Mouse (Mus musculus) midbrain, postnatal 0 days (tissue): ENCODE results near the gene Prkcg. TPM values are rescaled to one million over a fixed set of nuclear protein-coding genes. Genes with fewer than 3 reads are reported as not detected.
A peak's percentile ranks its signal among the peaks of the same experiment; 100 is the strongest.

ENCODE experiments used
- ATAC-seq: fragments of 200-750 bp; cut with Nextera tagmentation; 2 replicates; pipeline ENCODE4 v1.8.0; 2017; ENCODE audit warnings: moderate number of reproducible peaks, mild to moderate bottlenecking, moderate TSS enrichment, moderate library complexity; ENCODE audit not compliant: low FRiP score
- DNase-seq: peaks from one replicate; pipeline ENCODE4 v3.0.0-alpha.2; 2015; ENCODE audit warnings: low spot score
- H3K27ac ChIP-seq: fragments of 300-500 bp; sonication (generic); 2 replicates; pipeline ENCODE4 v1.5.1; 2014; ENCODE audit warnings: low read depth, mild to moderate bottlenecking, low read length, mixed read lengths
- H3K27me3 ChIP-seq: fragments of 300-500 bp; sonication (generic); 2 replicates; pipeline ENCODE4 v1.6.1; 2014; ENCODE audit warnings: low read length, control low read depth, mixed read lengths; ENCODE audit not compliant: insufficient read depth
- H3K36me3 ChIP-seq: fragments of 300-500 bp; sonication (generic); 2 replicates; pipeline ENCODE4 v1.6.1; 2014; ENCODE audit warnings: low read length, control low read depth, mixed read lengths; ENCODE audit not compliant: insufficient read depth
- H3K4me1 ChIP-seq: fragments of 300-500 bp; sonication (generic); 2 replicates; pipeline ENCODE4 v1.6.1; 2014; ENCODE audit warnings: mild to moderate bottlenecking, control low read depth, antibody characterized with exemption, low read length, mixed read lengths; ENCODE audit not compliant: insufficient read depth
- H3K4me2 ChIP-seq: fragments of 300-500 bp; sonication (generic); 2 replicates; pipeline ENCODE4 v1.6.1; 2014; ENCODE audit warnings: low read depth, mild to moderate bottlenecking, low read length, mixed read lengths; ENCODE audit not compliant: poor library complexity, severe bottlenecking
- H3K4me3 ChIP-seq: fragments of 300-500 bp; sonication (generic); 2 replicates; pipeline ENCODE4 v1.5.1; 2014; ENCODE audit warnings: low read depth, mild to moderate bottlenecking, low read length, moderate library complexity
- H3K9ac ChIP-seq: fragments of 300-500 bp; sonication (generic); replicated peaks from 2 replicates; pipeline ENCODE4 v1.6.1; 2014; ENCODE audit warnings: mild to moderate bottlenecking, low read length, moderate library complexity, mixed read lengths; ENCODE audit not compliant: poor library complexity, severe bottlenecking
- H3K9me3 ChIP-seq: fragments of 300-500 bp; sonication (generic); 2 replicates; pipeline ENCODE4 v1.6.1; 2016; ENCODE audit warnings: low read length, control low read depth
- CTCF ChIP-seq: IDR thresholded peaks from 2 replicates; pipeline ENCODE4 v1.5.1; 2016; ENCODE audit warnings: antibody characterized with exemption, mild to moderate bottlenecking
- WGBS: fragments of 180-500 bp; shearing (Covaris S2); extraction: QIAGEN DNeasy Blood & Tissue Kit; methylation state at CpG from one replicate; pipeline ENCODE4 v1.1.7; 2014; 5-methylcytosine and 5-hydroxymethylcytosine counted together
- polyA plus RNA-seq: library from polyadenylated mRNA; unstranded; fragments of >200 nt; fragmentation: Nextera tagmentation; extraction: Ambion mirVana; gene quantifications from 2 replicates; pipeline ENCODE4 v1.2.1, GENCODE M21; 2015
- total RNA-seq: library from RNA; depleted of rRNA; stranded (reverse); fragments of >200 nt; gene quantifications from 2 replicates; pipeline ENCODE4 v1.2.3, GENCODE M21; 2014; rRNA removed

Gene Prkcg
- total and polyA plus RNA-seq, 2 experiments from 2014 or later: 7.4 to 11.5 TPM

GRCm38 (mm10) chr7:3376831-3377230 is 87.9 kb downstream of the Prkcg start:
- TF ChIP-seq CTCF: peak; percentile 62
- 53% methylated on average over 4 of the region's 4 CpGs for WGBS
- no peaks in the 10 kb centered on the region for H3K9me3 ChIP-seq
- H3K4me1 ChIP-seq: no peaks in the 10 kb centered on the region
- no peak overlapping the region for H3K4me2 ChIP-seq
- no peak overlapping the region for H3K9ac ChIP-seq
- H3K36me3 ChIP-seq: no peaks in the 10 kb centered on the region
- no peak for DNase-seq
- H3K27ac ChIP-seq: no peak overlapping the region
- no peak for ATAC-seq
- H3K4me3 ChIP-seq: no peak overlapping the region
- H3K27me3 ChIP-seq: no peaks in the 10 kb centered on the region

Other genes starting within 250 kb of the Prkcg start
- gene AU018091, start 120.0 kb upstream of the Prkcg start, total RNA-seq: not detected in 2 replicates
- gene AU018091, start 120.0 kb upstream of the Prkcg start, polyA plus RNA-seq: not detected in 2 replicates
- 0.05 and 0.16 TPM in 2 replicates for gene Nlrp12, start 39.4 kb upstream of the Prkcg start, total RNA-seq
- gene Nlrp12, start 39.4 kb upstream of the Prkcg start, polyA plus RNA-seq: 0.09 TPM in 1 of 2 replicates, not detected in the other
- 27.4 and 39.4 TPM in 2 replicates for gene Myadm, start 99 bp upstream of the Prkcg start, total RNA-seq
- gene Myadm, start 99 bp upstream of the Prkcg start, polyA plus RNA-seq: 24.2 and 27.2 TPM in 2 replicates
- gene Cacng7, start 43.8 kb downstream of the Prkcg start, total RNA-seq: 78.5 and 115 TPM in 2 replicates
- 2.9 and 3.7 TPM in 2 replicates for gene Cacng7, start 43.8 kb downstream of the Prkcg start, polyA plus RNA-seq
- 44.0 and 59.0 TPM in 2 replicates for gene Cacng8, start 101.5 kb downstream of the Prkcg start, total RNA-seq
- gene Cacng8, start 101.5 kb downstream of the Prkcg start, polyA plus RNA-seq: 20.8 and 21.4 TPM in 2 replicates
- gene Cacng6, start 135.0 kb downstream of the Prkcg start, total RNA-seq: not detected in 2 replicates
- gene Cacng6, start 135.0 kb downstream of the Prkcg start, polyA plus RNA-seq: 0.20 TPM in 1 of 2 replicates, not detected in the other
- not detected in 2 replicates for gene Tarm1, start 213.4 kb downstream of the Prkcg start, total RNA-seq
- not detected in 2 replicates for gene Tarm1, start 213.4 kb downstream of the Prkcg start, polyA plus RNA-seq